Mouse (Mus musculus): ENCODE data around the gene Gstm7.
"Not testable (repeated sequence)": the region's sequence is repeated elsewhere in the genome, so short reads cannot be mapped to it uniquely, and the experiment has no call there.

The Gstm7 gene

GRCm38 (mm10) chr3:107935268-107935667, 3.7 kb upstream of the Gstm7 start:
- in situ Hi-C loops (cut with MboI, MseI) = no loop called here

GRCm38 (mm10) chr3:107932128-107932527, 511 bp upstream of the Gstm7 start:
- in situ Hi-C loops (cut with MboI, MseI) = no loop called here

GRCm38 (mm10) chr3:107931134-107931533, 483 bp downstream of the Gstm7 start:
- in situ Hi-C loops (cut with MboI, MseI) = no loop called here

GRCm38 (mm10) chr3:107929731-107930130, 1.9 kb downstream of the Gstm7 start:
- in situ Hi-C loops (cut with MboI, MseI) = no loop called here

- in situ Hi-C loops (cut with MboI, MseI) = no loop called here
Observed at GRCm38 (mm10) chr3:107929243-107929642, 2.4 kb downstream of the Gstm7 start.

DNA sequence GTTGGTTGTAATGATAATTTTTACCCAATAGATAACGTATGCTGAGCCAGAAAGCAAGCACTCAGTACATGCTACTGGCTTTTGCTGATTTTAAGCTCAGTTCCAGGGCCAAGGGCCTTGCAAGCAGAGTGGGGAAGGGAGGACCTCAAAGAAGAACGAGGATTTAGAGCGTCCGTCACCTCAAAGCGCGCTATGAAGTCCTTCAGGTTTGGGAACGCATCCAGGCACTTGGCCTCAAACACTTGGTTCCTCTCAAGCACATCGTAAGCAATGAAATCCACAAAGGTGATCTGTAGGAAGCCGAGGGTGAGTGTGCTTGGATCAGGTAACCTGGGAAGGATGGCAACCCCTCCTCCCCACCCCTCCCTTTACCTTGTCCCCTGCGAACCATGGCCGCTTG, 2.9 kb downstream of the Gstm7 start:
- in situ Hi-C loops (cut with MboI, MseI) = no loop called here

DNA sequence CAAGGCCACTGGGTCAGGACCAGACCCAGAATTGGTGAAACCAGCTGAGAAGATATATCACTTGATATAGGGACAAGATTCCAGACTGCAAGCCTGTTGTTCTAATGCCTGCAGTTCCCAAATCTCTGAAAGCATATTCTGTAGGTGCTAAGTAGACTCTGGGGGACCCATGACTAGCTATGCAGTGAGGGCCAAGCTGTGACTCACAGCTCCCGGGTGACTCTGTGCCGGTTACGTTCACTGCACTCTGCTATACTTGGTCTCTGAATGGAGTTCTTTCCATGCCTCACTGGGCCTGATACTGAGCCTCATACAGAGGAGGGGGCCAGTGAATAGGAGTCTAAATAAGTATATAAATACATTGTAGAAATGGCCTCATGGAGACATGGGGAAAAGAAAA, 3.8 kb downstream of the Gstm7 start:
- in situ Hi-C loops (cut with MboI, MseI) = no loop called here

DNA sequence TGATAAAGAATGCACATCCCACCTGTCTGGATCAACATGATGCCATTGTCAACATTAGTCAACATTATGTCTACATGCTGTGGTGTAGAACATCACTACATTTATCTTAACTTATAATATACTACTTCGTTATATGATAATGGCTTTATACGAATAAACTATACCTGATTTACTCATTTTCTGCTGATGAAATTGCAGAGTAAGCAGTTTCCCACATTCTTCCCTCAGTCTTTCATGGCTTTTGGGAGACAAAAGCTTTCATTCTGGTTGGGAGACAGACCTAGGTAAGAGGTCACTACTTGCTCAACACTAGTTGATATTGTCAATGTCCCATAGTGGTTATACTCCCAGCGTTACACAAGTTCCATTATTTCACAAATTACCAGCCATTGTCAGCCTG, 6.3 kb downstream of the Gstm7 start:
- in situ Hi-C loops (cut with MboI, MseI) = no loop called here

GRCm38 (mm10) chr3:107920348-107920747, 11.3 kb downstream of the Gstm7 start:
- in situ Hi-C loops (cut with MboI, MseI) = no loop called here

DNA sequence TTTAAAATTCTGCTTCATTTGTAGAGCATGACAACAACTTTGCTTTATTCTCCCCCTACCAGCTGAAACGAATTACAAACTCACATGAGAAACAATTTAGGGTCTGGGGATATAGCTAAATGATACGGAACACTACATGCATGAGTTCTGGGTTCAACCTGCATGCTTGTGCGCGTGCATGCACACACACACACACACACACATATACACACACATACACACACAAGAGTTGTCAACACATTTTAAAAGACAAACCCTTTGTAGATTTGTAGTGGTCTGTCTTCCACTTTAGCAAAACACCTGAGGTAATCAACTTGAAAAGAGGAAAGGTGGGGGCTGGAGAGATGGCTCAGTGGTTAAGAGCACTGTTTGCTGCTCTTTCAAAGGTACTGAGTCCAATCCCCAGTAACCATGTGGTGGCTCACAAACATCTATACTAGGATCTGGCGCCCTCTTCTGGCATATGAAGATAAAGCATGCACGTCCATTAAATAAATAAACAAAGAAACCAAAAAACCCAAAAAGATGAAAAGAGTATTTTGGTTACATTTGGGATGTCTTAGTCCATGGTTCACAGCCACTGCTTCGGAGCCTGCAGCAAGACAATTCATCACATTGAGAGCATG, 13.7 kb downstream of the Gstm7 start:
- in situ Hi-C loops (cut with MboI, MseI) = no loop called here

- in situ Hi-C loops (cut with MboI, MseI) = no loop called here
Observed at GRCm38 (mm10) chr3:107917097-107917496, 14.5 kb downstream of the Gstm7 start.

DNA sequence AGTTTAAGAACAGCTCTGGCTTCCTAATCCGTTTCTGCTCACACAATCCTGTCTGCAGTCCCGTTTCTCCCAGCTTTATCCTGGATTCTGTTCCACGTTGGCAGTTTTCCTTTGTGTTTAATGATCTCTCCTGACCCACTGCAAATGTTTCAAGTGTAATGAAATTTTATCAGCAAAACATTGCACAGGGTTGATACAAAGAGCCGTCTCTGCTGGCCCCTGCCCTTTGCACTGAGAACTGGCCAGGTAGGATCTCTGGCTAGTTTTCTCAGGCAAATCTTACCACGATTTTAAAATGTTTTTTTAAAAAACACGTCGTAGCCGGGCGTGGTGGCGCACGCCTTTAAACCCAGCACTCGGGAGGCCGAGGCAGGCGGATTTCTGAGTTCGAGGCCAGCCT, 14.9 kb downstream of the Gstm7 start:
- in situ Hi-C loops (cut with MboI, MseI) = no loop called here

- in situ Hi-C loops (cut with MboI, MseI) = no loop called here
Observed at GRCm38 (mm10) chr3:107905942-107906341, 25.7 kb downstream of the Gstm7 start.

GRCm38 (mm10) chr3:107900955-107901673, 30.5 kb downstream of the Gstm7 start:
- in situ Hi-C loops (cut with MboI, MseI) = no loop called here

GRCm38 (mm10) chr3:107898691-107899090, 32.9 kb downstream of the Gstm7 start:
- in situ Hi-C loops (cut with MboI, MseI) = no loop called here

- in situ Hi-C loops (cut with MboI, MseI) = no loop called here
Observed at GRCm38 (mm10) chr3:107895720-107896569, 35.7 kb downstream of the Gstm7 start, which contains the start of gene Gstm5. Gene Gstm5, plus strand, starts transcription at chr3:107895821.

- in situ Hi-C loops (cut with MboI, MseI) = no loop called here
Observed at GRCm38 (mm10) chr3:107895194-107895719, 36.4 kb downstream of the Gstm7 start.

- in situ Hi-C loops (cut with MboI, MseI) = not testable (repeated sequence)
Observed at GRCm38 (mm10) chr3:107889236-107889635, 42.4 kb downstream of the Gstm7 start.

GRCm38 (mm10) chr3:107887674-107888495, 43.7 kb downstream of the Gstm7 start:
- in situ Hi-C loops (cut with MboI, MseI) = no loop called here

GRCm38 (mm10) chr3:107877747-107878736, 53.6 kb downstream of the Gstm7 start:
- in situ Hi-C loops (cut with MboI, MseI) = loop anchor here (10.0 kb wide), 1 partner anchor 1067 kb away; the partner anchor contains the start of gene Gm9857
